In genomic region chr7:29000651-29001605, GRCm38 (mm10) we compare ENCODE assay signal across 8 mouse cellular contexts. TPM values are rescaled to one million over a fixed set of nuclear protein-coding genes. Genes with fewer than 3 reads are reported as not detected.
A peak's percentile ranks its signal among the peaks of the same experiment; 100 is the strongest.
DNase-seq lines count a peak whose midpoint lies in the region; ATAC-seq and TF ChIP-seq lines count a peak whose summit lies in the region.

No protein-coding gene starts in this region.

- no peaks in the 10 kb centered on the region for H3K9me3 ChIP-seq in heart, embryonic 16.5 days (replicated peaks; ENCODE audit: control insufficient read depth, low read length)

- TF ChIP-seq POLR2A in embryonic fibroblast, embryonic 13.5 days (IDR thresholded peaks at IDR 0.05; ENCODE audit: low read depth, low read length), result 0 out of 2 replicates have a peak, but pooled peaks have one; percentile 21

- ATAC-seq in heart, embryonic 16.5 days (replicated peaks; ENCODE audit: extremely low read depth, insufficient read depth, low FRiP score), result peak; percentile 50

- no peaks in the 10 kb centered on the region; the same call in 1 of the 2 replicates for H3K36me3 ChIP-seq in heart, embryonic 16.5 days (ENCODE audit: control insufficient read depth, insufficient read depth)

- peak overlapping the region; percentile 31 for H3K4me3 ChIP-seq in embryonic fibroblast, embryonic 13.5 days (ENCODE audit: insufficient read depth, low read length)
- peak overlapping the region; percentile 52 for H3K4me3 ChIP-seq in heart, embryonic 16.5 days (ENCODE audit: low read length)

- H3K4me1 ChIP-seq in embryonic fibroblast, embryonic 13.5 days (ENCODE audit: control insufficient read depth, insufficient read depth, low read length), result no peaks in the 10 kb centered on the region
- H3K4me1 ChIP-seq in heart, embryonic 16.5 days (ENCODE audit: control insufficient read depth, insufficient read depth, low read length), result no peaks in the 10 kb centered on the region

- DNase-seq in ovary, postnatal 10 days (ENCODE audit: low spot score), result peak; percentile 24
- DNase-seq in ovary, adult 18-20 months (ENCODE audit: low spot score), result no peak
- DNase-seq in kidney, postnatal 10 days, result peak; percentile 84
- DNase-seq in lung, postnatal 14 days, result peak; percentile 76
- DNase-seq in retina, embryonic 14.5 days (ENCODE audit: low spot score), result peak; percentile 87
- DNase-seq in thymus, postnatal 36 days, result peak; percentile 87 to 88

- H3K27me3 ChIP-seq in heart, embryonic 16.5 days (ENCODE audit: control insufficient read depth, insufficient read depth, low read length), result no peaks in the 10 kb centered on the region

- no peak overlapping the region for H3K27ac ChIP-seq in embryonic fibroblast, embryonic 13.5 days (ENCODE audit: insufficient read depth, low read length)
- no peak overlapping the region for H3K27ac ChIP-seq in heart, embryonic 16.5 days (ENCODE audit: low read length)

- TF ChIP-seq CTCF in embryonic fibroblast, embryonic 13.5 days (IDR thresholded peaks at IDR 0.05; ENCODE audit: borderline replicate concordance, insufficient read depth, low read length), result no peak

- H3K4me2 ChIP-seq in heart, embryonic 16.5 days (ENCODE audit: low read depth, low read length), result peak overlapping the region; percentile 80

- WGBS in heart, embryonic 16.5 days, result 8% methylated on average over 43 of the region's 43 CpGs

- H3K9ac ChIP-seq in heart, embryonic 16.5 days (ENCODE audit: low read length), result peak overlapping the region; percentile 62

RNA-seq across cellular contexts. Expression of gene Map4k1, which starts 19.1 kb away (rescaled TPM):
- polyA plus RNA-seq in embryonic fibroblast, embryonic 13.5 days (2011; ENCODE audit: insufficient read length, low read depth, missing spikeins), result 2.0 and 2.2 TPM in 2 replicates
- 6.0 and 12.2 TPM in 2 replicates for polyA plus RNA-seq in heart, embryonic 16.5 days (2015; fragmentation: Nextera tagmentation; extraction: Ambion mirVana)

RNA-seq across cellular contexts. Expression of gene Eif3k, which starts 19.3 kb away (rescaled TPM):
- 328 and 347 TPM in 2 replicates for polyA plus RNA-seq in embryonic fibroblast, embryonic 13.5 days (2011; ENCODE audit: insufficient read length, low read depth, missing spikeins)
- polyA plus RNA-seq in heart, embryonic 16.5 days (2015; fragmentation: Nextera tagmentation; extraction: Ambion mirVana), result 262 and 283 TPM in 2 replicates

RNA-seq across cellular contexts. Expression of gene Actn4, which starts 38.8 kb away (rescaled TPM):
- 446 and 575 TPM in 2 replicates for polyA plus RNA-seq in embryonic fibroblast, embryonic 13.5 days (2011; ENCODE audit: insufficient read length, low read depth, missing spikeins)
- 260 and 301 TPM in 2 replicates for polyA plus RNA-seq in heart, embryonic 16.5 days (2015; fragmentation: Nextera tagmentation; extraction: Ambion mirVana)
